Mouse (Mus musculus) G1E (cell line): Measurements from ENCODE around the gene Tnrc6c.

Experiments used
- CTCF ChIP-seq: IDR thresholded peaks from 2 replicates; pipeline ENCODE4 v1.5.1; 2012; ENCODE audit warnings: low read depth, low read length, inconsistent platforms, mixed read lengths
- TAL1 ChIP-seq: conservative IDR thresholded peaks from 2 replicates; pipeline ENCODE4 v1.6.1; 2012; ENCODE audit warnings: low read depth, low read length, inconsistent platforms, mixed read lengths

GRCm38 (mm10) chr11:117709308-117709707 lies 55.2 kb downstream of the Tnrc6c start:
- TF ChIP-seq CTCF = peak; percentile 3; the same call in 1 of the 2 replicates
- no peak for TF ChIP-seq TAL1
